Mouse (Mus musculus): ENCODE measurements around the gene Cyp4f14.

- TF ChIP-seq TAL1 (IDR thresholded peaks at IDR 0.05; ENCODE audit: low read length) (no peak), GATA1 (IDR thresholded peaks at IDR 0.05; ENCODE audit: low read length) (no peak)
Measured at GRCm38 (mm10) chr17:32893901-32894300, 23.2 kb downstream of the Cyp4f14 start.
